Mouse (Mus musculus) stomach, embryonic 15.5 days (tissue): Measurements from ENCODE around the gene Casq1. TPM values are rescaled to one million over a fixed set of nuclear protein-coding genes. Genes with fewer than 3 reads are reported as not detected.
A peak's percentile ranks its signal among the peaks of the same experiment; 100 is the strongest.

Experiments
- ATAC-seq: fragments of 200-750 bp; cut with Nextera tagmentation; 2 replicates; pipeline ENCODE4 v1.8.0; 2017; ENCODE audit warnings: low read depth, moderate number of reproducible peaks, moderate TSS enrichment; ENCODE audit not compliant: insufficient read depth, low FRiP score
- H3K27ac ChIP-seq: fragments of 300-500 bp; sonication (generic); 2 replicates; pipeline ENCODE4 v1.5.1; 2015; ENCODE audit warnings: mild to moderate bottlenecking, inconsistent platforms
- H3K27me3 ChIP-seq: fragments of 300-500 bp; sonication (generic); replicated peaks from 2 replicates; pipeline ENCODE4 v1.6.1; 2015; ENCODE audit warnings: inconsistent platforms
- H3K36me3 ChIP-seq: fragments of 300-500 bp; sonication (generic); 2 replicates; pipeline ENCODE4 v1.6.1; 2015; ENCODE audit warnings: inconsistent platforms
- H3K4me1 ChIP-seq: fragments of 300-500 bp; sonication (generic); 2 replicates; pipeline ENCODE4 v1.6.1; 2015; ENCODE audit warnings: inconsistent platforms
- H3K4me2 ChIP-seq: fragments of 300-500 bp; sonication (generic); 2 replicates; pipeline ENCODE4 v1.6.1; 2015; ENCODE audit warnings: mild to moderate bottlenecking, inconsistent platforms
- H3K4me3 ChIP-seq: fragments of 300-500 bp; sonication (generic); replicated peaks from 2 replicates; pipeline ENCODE4 v1.5.1; 2015; ENCODE audit warnings: inconsistent platforms
- H3K9ac ChIP-seq: fragments of 300-500 bp; sonication (generic); 2 replicates; pipeline ENCODE4 v1.6.1; 2015; ENCODE audit warnings: inconsistent platforms
- H3K9me3 ChIP-seq: fragments of 300-500 bp; sonication (generic); 2 replicates; pipeline ENCODE4 v1.6.1; 2016; ENCODE audit warnings: inconsistent platforms
- WGBS: fragments of 180-500 bp; shearing (Covaris S2); methylation state at CpG from one replicate; pipeline ENCODE4 v1.1.7; 2015; 5-methylcytosine and 5-hydroxymethylcytosine counted together
- polyA plus RNA-seq: library from polyadenylated mRNA; unstranded; fragments of >200 nt; fragmentation: Nextera tagmentation; extraction: Ambion mirVana; gene quantifications from 2 replicates; pipeline ENCODE4 v1.2.1, GENCODE M21; 2015

The Casq1 gene
- polyA plus RNA-seq, 1 experiment from 2014 or later: 16.2 TPM

- Histone ChIP-seq H3K4me3 (peak overlapping the region; percentile 59), H3K36me3 (peaks cover 3% of the 10 kb centered on the region; the same call in 1 of the 2 replicates), H3K9ac (peak overlapping the region; percentile 44; the same call in 1 of the 2 replicates), H3K27ac (peak overlapping the region; percentile 82), H3K4me1 (peaks cover 67% of the 10 kb centered on the region), H3K27me3 (no peaks in the 10 kb centered on the region), H3K4me2 (peak overlapping the region; percentile 63), H3K9me3 (no peaks in the 10 kb centered on the region)
- WGBS: 62% methylated on average over 15 of the region's 15 CpGs
- no peak for ATAC-seq
These were observed 14.6 kb downstream of the Casq1 start for GRCm38 (mm10) chr1:172204814-172205740.

- peak overlapping the region; percentile 74 for H3K27ac ChIP-seq
- H3K4me2 ChIP-seq: peak overlapping the region; percentile 63
- no peaks in the 10 kb centered on the region for H3K9me3 ChIP-seq
- ATAC-seq: no peak
- no peak overlapping the region for H3K9ac ChIP-seq
- H3K36me3 ChIP-seq: peaks cover 11% of the 10 kb centered on the region; the same call in 1 of the 2 replicates
- peaks cover 67% of the 10 kb centered on the region for H3K4me1 ChIP-seq
- no peak overlapping the region for H3K4me3 ChIP-seq
- 28% methylated on average over 9 of the region's 9 CpGs for WGBS
- no peaks in the 10 kb centered on the region for H3K27me3 ChIP-seq
These were observed 15.4 kb downstream of the Casq1 start for GRCm38 (mm10) chr1:172204033-172204813.

- WGBS: 14% methylated on average over 4 of the region's 4 CpGs
- ATAC-seq: no peak
- peaks cover 67% of the 10 kb centered on the region for H3K4me1 ChIP-seq
- H3K4me3 ChIP-seq: no peak overlapping the region
- peak overlapping the region; percentile 74 for H3K27ac ChIP-seq
- H3K36me3 ChIP-seq: peaks cover 11% of the 10 kb centered on the region; the same call in 1 of the 2 replicates
- no peaks in the 10 kb centered on the region for H3K9me3 ChIP-seq
- H3K9ac ChIP-seq: no peak overlapping the region
- H3K4me2 ChIP-seq: peak overlapping the region; percentile 29
- no peaks in the 10 kb centered on the region for H3K27me3 ChIP-seq
These were observed 16.1 kb downstream of the Casq1 start for GRCm38 (mm10) chr1:172203566-172203965.

- Histone ChIP-seq H3K4me2 (peak overlapping the region; percentile 33), H3K9ac (no peak overlapping the region), H3K36me3 (peaks cover 15% of the 10 kb centered on the region; the same call in 1 of the 2 replicates), H3K4me1 (peaks cover 67% of the 10 kb centered on the region), H3K9me3 (no peaks in the 10 kb centered on the region), H3K27me3 (no peaks in the 10 kb centered on the region), H3K27ac (peak overlapping the region; percentile 74), H3K4me3 (no peak overlapping the region)
- 27% methylated on average over 2 of the region's 2 CpGs for WGBS
- no peak for ATAC-seq
These were observed 16.7 kb downstream of the Casq1 start for GRCm38 (mm10) chr1:172202894-172203522.

DNA sequence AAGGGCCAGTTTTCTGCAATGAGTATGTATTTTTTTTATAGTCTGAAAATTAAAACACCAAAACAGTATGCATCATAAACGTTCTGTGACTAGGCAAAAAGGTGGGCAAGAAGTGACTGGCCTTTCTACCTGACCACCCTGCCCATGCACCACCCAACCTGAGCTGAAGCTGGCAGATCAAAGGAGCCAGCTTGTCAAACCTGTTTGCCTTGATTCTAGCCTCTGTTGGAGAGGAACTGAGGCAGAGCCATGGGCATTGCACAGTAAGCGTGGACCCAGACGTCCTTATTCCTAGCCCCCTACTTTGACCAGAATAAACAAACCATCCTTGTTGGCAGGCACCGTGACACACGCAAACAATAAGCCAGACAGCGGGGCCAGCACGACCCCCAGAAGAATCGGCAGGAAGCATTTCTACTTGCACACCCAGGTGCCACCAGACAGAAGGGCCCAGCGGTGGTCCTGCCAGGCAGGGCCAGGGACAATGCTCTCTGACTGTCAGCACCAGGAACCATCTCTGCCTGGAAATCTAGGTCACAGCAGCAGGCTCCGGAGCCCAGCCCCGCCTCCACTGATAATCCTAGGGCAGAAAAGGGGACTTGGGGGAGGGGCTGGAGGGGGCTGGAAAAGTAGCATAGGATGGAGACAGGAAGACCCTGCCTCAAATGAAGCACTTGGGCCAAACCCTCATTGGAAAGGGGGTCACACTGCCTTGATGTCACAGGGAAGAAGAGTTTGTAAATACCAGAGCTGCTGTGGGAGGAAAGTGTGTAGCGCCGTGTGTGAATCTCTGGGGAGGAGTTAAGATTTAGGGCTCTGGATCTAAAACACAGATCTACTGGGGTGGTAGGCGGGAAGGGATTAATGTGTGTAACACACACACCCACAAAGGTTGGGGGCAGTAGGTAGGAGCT is 17.4 kb downstream of the Casq1 start:
- ATAC-seq: no peak
- Histone ChIP-seq H3K36me3 (peaks cover 23% of the 10 kb centered on the region), H3K4me2 (peak overlapping the region; percentile 33), H3K9me3 (no peaks in the 10 kb centered on the region), H3K27me3 (no peaks in the 10 kb centered on the region), H3K27ac (peak overlapping the region; percentile 74; the same call in 1 of the 2 replicates), H3K4me1 (peaks cover 63% of the 10 kb centered on the region), H3K4me3 (no peak overlapping the region), H3K9ac (no peak overlapping the region)
- WGBS: 21% methylated on average over 14 of the region's 14 CpGs

- H3K27ac ChIP-seq: peak overlapping the region; percentile 17; the same call in 1 of the 2 replicates
- H3K4me1 ChIP-seq: peaks cover 54% of the 10 kb centered on the region
- WGBS: 38% methylated on average over 7 of the region's 7 CpGs
These were observed 18.7 kb downstream of the Casq1 start for GRCm38 (mm10) chr1:172200871-172201447.

GRCm38 (mm10) chr1:172200161-172200560 is 19.5 kb downstream of the Casq1 start:
- WGBS: 70% methylated on average over 5 of the region's 5 CpGs
- H3K4me1 ChIP-seq: peaks cover 46% of the 10 kb centered on the region
- peak; percentile 59 for ATAC-seq

More at GRCm38 (mm10) chr1:172200871-172201447, 18.7 kb downstream of the Casq1 start:
- Histone ChIP-seq H3K4me3 (no peak overlapping the region), H3K4me2 (no peak overlapping the region), H3K9ac (no peak overlapping the region), H3K9me3 (no peaks in the 10 kb centered on the region), H3K36me3 (peaks cover 35% of the 10 kb centered on the region), H3K27me3 (no peaks in the 10 kb centered on the region)
- ATAC-seq: no peak

GRCm38 (mm10) chr1:172198996-172199395 is 20.7 kb downstream of the Casq1 start:
- Histone ChIP-seq H3K4me1 (peaks cover 35% of the 10 kb centered on the region), H3K9ac (no peak overlapping the region), H3K4me3 (no peak overlapping the region), H3K27ac (no peak overlapping the region), H3K36me3 (peaks cover 43% of the 10 kb centered on the region), H3K9me3 (no peaks in the 10 kb centered on the region), H3K27me3 (no peaks in the 10 kb centered on the region), H3K4me2 (no peak overlapping the region)
- 94% methylated on average over 4 of the region's 4 CpGs for WGBS
- no peak for ATAC-seq

More at GRCm38 (mm10) chr1:172200161-172200560, 19.5 kb downstream of the Casq1 start:
- Histone ChIP-seq H3K9me3 (no peaks in the 10 kb centered on the region), H3K4me2 (no peak overlapping the region), H3K27me3 (no peaks in the 10 kb centered on the region), H3K9ac (no peak overlapping the region), H3K27ac (peak overlapping the region; percentile 21; the same call in 1 of the 2 replicates), H3K36me3 (peaks cover 38% of the 10 kb centered on the region), H3K4me3 (no peak overlapping the region)

GRCm38 (mm10) chr1:172198316-172198715 is 21.4 kb downstream of the Casq1 start:
- WGBS: 88% methylated on average over 8 of the region's 8 CpGs
- Histone ChIP-seq H3K4me3 (no peak overlapping the region), H3K9me3 (no peaks in the 10 kb centered on the region), H3K27me3 (no peaks in the 10 kb centered on the region), H3K4me2 (no peak overlapping the region), H3K36me3 (peaks cover 49% of the 10 kb centered on the region), H3K27ac (no peak overlapping the region), H3K9ac (no peak overlapping the region), H3K4me1 (peaks cover 28% of the 10 kb centered on the region)
- no peak for ATAC-seq

- peaks cover 23% of the 10 kb centered on the region for H3K4me1 ChIP-seq
- H3K36me3 ChIP-seq: peaks cover 49% of the 10 kb centered on the region
- 77% methylated on average over 5 of the region's 5 CpGs for WGBS
- no peaks in the 10 kb centered on the region for H3K27me3 ChIP-seq
- no peaks in the 10 kb centered on the region for H3K9me3 ChIP-seq
- H3K9ac ChIP-seq: no peak overlapping the region
- no peak overlapping the region for H3K27ac ChIP-seq
- H3K4me3 ChIP-seq: no peak overlapping the region
- ATAC-seq: no peak
- H3K4me2 ChIP-seq: no peak overlapping the region
These were observed 21.8 kb downstream of the Casq1 start for GRCm38 (mm10) chr1:172197851-172198250.
